Mouse (Mus musculus): ENCODE measurements around the gene Sbf1.

- no peak for TF ChIP-seq CTCF (IDR thresholded peaks at IDR 0.05; ENCODE audit: low read depth, low read length)
- no peak for TF ChIP-seq POLR2A (IDR thresholded peaks at IDR 0.05; ENCODE audit: extremely low read depth, insufficient read depth, low read length)
These were observed 26.8 kb downstream of the Sbf1 start for GRCm38 (mm10) chr15:89288227-89288767.
